In the genomic region with DNA sequence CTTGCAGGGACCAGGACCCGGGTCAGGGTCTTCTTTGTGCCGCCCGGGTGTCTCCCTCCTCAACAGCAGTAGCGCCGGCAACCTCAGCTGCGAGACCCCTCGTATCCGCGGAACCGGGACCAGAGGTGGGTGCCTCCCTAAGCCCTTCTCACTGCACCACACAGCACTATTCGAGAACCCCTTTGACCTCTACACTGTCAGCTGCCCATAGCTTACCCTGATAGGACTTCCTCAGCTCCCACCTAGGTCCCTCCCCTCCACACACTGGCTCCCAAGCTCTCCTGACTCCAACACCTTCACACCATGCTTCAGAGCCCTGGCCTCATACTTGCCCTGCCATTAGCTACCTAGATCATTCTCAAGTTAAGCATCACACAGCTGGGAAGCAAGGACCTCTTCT, we compare ENCODE assay signal across 10 mouse cellular contexts. TPM values are rescaled to one million over a fixed set of nuclear protein-coding genes. Genes with fewer than 3 reads are reported as not detected.
DNase-seq lines count a peak whose midpoint lies in the region; ATAC-seq and TF ChIP-seq lines count a peak whose summit lies in the region.
"Had no signal": no experiment of that assay in that cellular context is flagged by ENCODE, and none has a peak within 500 bp of the region (broad histone marks: within the 10 kb centered on the region; RNA-seq: fewer than 3 reads in every experiment).

No protein-coding gene starts in this region.

- WGBS in lung, embryonic 16.5 days, result 3% methylated on average over 11 of the region's 11 CpGs
- WGBS in forebrain, embryonic 16.5 days, result 2% methylated on average over 11 of the region's 11 CpGs
- WGBS in limb, embryonic 14.5 days, result 2% methylated on average over 8 of the region's 11 CpGs

- peak; percentile 36 for ATAC-seq in lung, embryonic 16.5 days (ENCODE audit: low read depth)
- peak; percentile 58 for ATAC-seq in forebrain, embryonic 16.5 days
- no peak for ATAC-seq in limb, embryonic 14.5 days (ENCODE audit: low FRiP score, low read depth)

- H3K4me2 ChIP-seq in lung, embryonic 16.5 days (ENCODE audit: low read depth, low read length), result peak overlapping the region; percentile 62
- peak overlapping the region; percentile 94 for H3K4me2 ChIP-seq in forebrain, embryonic 16.5 days (ENCODE audit: low read length)
- peak overlapping the region; percentile 52 for H3K4me2 ChIP-seq in limb, embryonic 14.5 days (replicated peaks; ENCODE audit: low read depth, low read length, severe bottlenecking)

- no peak overlapping the region for H3K27ac ChIP-seq in lung, embryonic 16.5 days (ENCODE audit: low read length)
- no peak overlapping the region for H3K27ac ChIP-seq in forebrain, embryonic 16.5 days (ENCODE audit: low read length)
- no peak overlapping the region for H3K27ac ChIP-seq in limb, embryonic 14.5 days (replicated peaks; ENCODE audit: low read depth, low read length)

- H3K9me3 ChIP-seq in lung, embryonic 16.5 days (ENCODE audit: control insufficient read depth, low read length), result no peaks in the 10 kb centered on the region
- H3K9me3 ChIP-seq in forebrain, embryonic 16.5 days (ENCODE audit: control insufficient read depth, low read length), result no peaks in the 10 kb centered on the region
- no peaks in the 10 kb centered on the region for H3K9me3 ChIP-seq in limb, embryonic 14.5 days (ENCODE audit: control insufficient read depth, low read length)

- H3K27me3 ChIP-seq in lung, embryonic 16.5 days (ENCODE audit: control insufficient read depth, insufficient read depth, low read depth, low read length), result peaks cover 22% of the 10 kb centered on the region
- peaks cover 16% of the 10 kb centered on the region for H3K27me3 ChIP-seq in forebrain, embryonic 16.5 days (replicated peaks; ENCODE audit: control insufficient read depth, insufficient read depth, low read length)
- peaks cover 23% of the 10 kb centered on the region; the same call in 1 of the 2 replicates for H3K27me3 ChIP-seq in limb, embryonic 14.5 days (ENCODE audit: control insufficient read depth, insufficient read depth, low read length)

- intact Hi-C loops in left cerebral cortex, postnatal 14 days (cut with DNase I), result no loop called here

- H3K36me3 ChIP-seq in lung, embryonic 16.5 days (ENCODE audit: control insufficient read depth, insufficient read depth, low read length), result no peaks in the 10 kb centered on the region
- H3K36me3 ChIP-seq in forebrain, embryonic 16.5 days (ENCODE audit: control insufficient read depth, insufficient read depth), result no peaks in the 10 kb centered on the region
- H3K36me3 ChIP-seq in limb, embryonic 14.5 days (ENCODE audit: control insufficient read depth, insufficient read depth, low read length), result no peaks in the 10 kb centered on the region

- H3K4me1 ChIP-seq in lung, embryonic 16.5 days (replicated peaks; ENCODE audit: control insufficient read depth, insufficient read depth, low read length), result no peaks in the 10 kb centered on the region
- H3K4me1 ChIP-seq in forebrain, embryonic 16.5 days (replicated peaks; ENCODE audit: control insufficient read depth, insufficient read depth, low read length), result peaks cover 13% of the 10 kb centered on the region
- no peaks in the 10 kb centered on the region for H3K4me1 ChIP-seq in limb, embryonic 14.5 days (ENCODE audit: control insufficient read depth, insufficient read depth, low read length)

- DNase-seq in lung, postnatal 25 days (ENCODE audit: low spot score), result no peak
- DNase-seq in limb, embryonic 14.5 days (ENCODE audit: low spot score), result no peak
- DNase-seq in adrenal gland, postnatal 36 days, result no peak
- DNase-seq in left cerebral cortex, postnatal 14 days (ENCODE audit: low spot score in 2 of 2), result no peak
- no peak for DNase-seq in frontal cortex, postnatal 10 days (ENCODE audit: low spot score in 2 of 2)
- DNase-seq: layer of hippocampus, adult 9-11 months had no signal

- peak overlapping the region; percentile 48 for H3K9ac ChIP-seq in lung, embryonic 16.5 days (ENCODE audit: low read length)
- H3K9ac ChIP-seq in forebrain, embryonic 16.5 days (replicated peaks; ENCODE audit: low read depth, low read length), result peak overlapping the region; percentile 61
- no peak overlapping the region for H3K9ac ChIP-seq in limb, embryonic 14.5 days (ENCODE audit: low read depth, low read length, severe bottlenecking)

- peak overlapping the region; percentile 43 for H3K4me3 ChIP-seq in lung, embryonic 16.5 days (ENCODE audit: low read length)
- peak overlapping the region; percentile 59 for H3K4me3 ChIP-seq in forebrain, embryonic 16.5 days (replicated peaks; ENCODE audit: low read length)
- H3K4me3 ChIP-seq in limb, embryonic 14.5 days (replicated peaks; ENCODE audit: low read length), result peak overlapping the region; percentile 32
- H3K4me3 ChIP-seq: myocyte had no signal

- no peak for TF ChIP-seq POLR2A in limb, embryonic 14.5 days (IDR thresholded peaks at IDR 0.05; ENCODE audit: borderline replicate concordance, extremely low read depth, insufficient read depth, insufficient read length)

RNA-seq across cellular contexts. Expression of a gene that starts 0.5 kb away (rescaled TPM):
- 0.26 and 0.60 TPM in 2 replicates for polyA plus RNA-seq in lung, embryonic 16.5 days (2015; fragmentation: Nextera tagmentation; extraction: Ambion mirVana)
- 1.2 and 2.6 TPM in 2 replicates for polyA plus RNA-seq in forebrain, embryonic 16.5 days (2015; fragmentation: Nextera tagmentation; extraction: Ambion mirVana)
- 0.03 TPM in 1 of 2 replicates, not detected in the other for polyA plus RNA-seq in limb, embryonic 14.5 days (2012; rRNA removed)
- polyA plus RNA-seq in limb, embryonic 14.5 days (2014; fragmentation: Nextera tagmentation; extraction: Ambion mirVana), result not detected in 2 replicates
- total RNA-seq in adrenal gland, postnatal 36 days (2021), result not detected
- total RNA-seq in left cerebral cortex, postnatal 14 days (2021), result 10 to 100 TPM; 56.6 to 62.4 TPM
- polyA plus RNA-seq: myocyte had no signal

RNA-seq across cellular contexts. Expression of a gene that starts 21.7 kb away (rescaled TPM):
- not detected in 2 replicates for polyA plus RNA-seq in lung, embryonic 16.5 days (2015; fragmentation: Nextera tagmentation; extraction: Ambion mirVana)
- 0.19 TPM in 1 of 2 replicates, not detected in the other for polyA plus RNA-seq in forebrain, embryonic 16.5 days (2015; fragmentation: Nextera tagmentation; extraction: Ambion mirVana)
- polyA plus RNA-seq in limb, embryonic 14.5 days (2012; rRNA removed), result 0.05 and 0.06 TPM in 2 replicates
- polyA plus RNA-seq in limb, embryonic 14.5 days (2014; fragmentation: Nextera tagmentation; extraction: Ambion mirVana), result 0.12 TPM in 1 of 2 replicates, not detected in the other
- not detected for total RNA-seq in adrenal gland, postnatal 36 days (2021)
- total RNA-seq in left cerebral cortex, postnatal 14 days (2021), result under 1 TPM; 0.37 to 0.51 TPM

RNA-seq across cellular contexts. Expression of a gene that starts 26.2 kb away (rescaled TPM):
- 39.3 and 41.4 TPM in 2 replicates for polyA plus RNA-seq in lung, embryonic 16.5 days (2015; fragmentation: Nextera tagmentation; extraction: Ambion mirVana)
- 50.1 and 53.6 TPM in 2 replicates for polyA plus RNA-seq in forebrain, embryonic 16.5 days (2015; fragmentation: Nextera tagmentation; extraction: Ambion mirVana)
- polyA plus RNA-seq in limb, embryonic 14.5 days (2012; rRNA removed), result 45.7 and 58.7 TPM in 2 replicates
- polyA plus RNA-seq in limb, embryonic 14.5 days (2014; fragmentation: Nextera tagmentation; extraction: Ambion mirVana), result 39.3 and 41.2 TPM in 2 replicates
- total RNA-seq in adrenal gland, postnatal 36 days (2021), result 10 to 100 TPM; 25.9 to 27.1 TPM
- total RNA-seq in left cerebral cortex, postnatal 14 days (2021), result 10 to 100 TPM; 70.2 to 74.2 TPM

RNA-seq across cellular contexts. Expression of a gene that starts 51.2 kb away (rescaled TPM):
- not detected in 2 replicates for polyA plus RNA-seq in lung, embryonic 16.5 days (2015; fragmentation: Nextera tagmentation; extraction: Ambion mirVana)
- not detected in 2 replicates for polyA plus RNA-seq in forebrain, embryonic 16.5 days (2015; fragmentation: Nextera tagmentation; extraction: Ambion mirVana)
- polyA plus RNA-seq in limb, embryonic 14.5 days (2012; rRNA removed), result not detected in 2 replicates
- polyA plus RNA-seq in limb, embryonic 14.5 days (2014; fragmentation: Nextera tagmentation; extraction: Ambion mirVana), result not detected in 2 replicates
- not detected for total RNA-seq in adrenal gland, postnatal 36 days (2021)
- total RNA-seq in left cerebral cortex, postnatal 14 days (2021), result not detected
- polyA plus RNA-seq: myocyte; thymus, postnatal 0 days had no signal

RNA-seq across cellular contexts. Expression of a gene that starts 56.0 kb away (rescaled TPM):
- polyA plus RNA-seq in lung, embryonic 16.5 days (2015; fragmentation: Nextera tagmentation; extraction: Ambion mirVana), result 90.2 and 97.1 TPM in 2 replicates
- 24.2 and 28.3 TPM in 2 replicates for polyA plus RNA-seq in forebrain, embryonic 16.5 days (2015; fragmentation: Nextera tagmentation; extraction: Ambion mirVana)
- polyA plus RNA-seq in limb, embryonic 14.5 days (2012; rRNA removed), result 60.5 and 65.0 TPM in 2 replicates
- 104 and 113 TPM in 2 replicates for polyA plus RNA-seq in limb, embryonic 14.5 days (2014; fragmentation: Nextera tagmentation; extraction: Ambion mirVana)
- 10 to 100 TPM; 60.2 to 76.0 TPM for total RNA-seq in adrenal gland, postnatal 36 days (2021)
- 10 to 100 TPM; 19.0 to 21.1 TPM for total RNA-seq in left cerebral cortex, postnatal 14 days (2021)
